Mouse (Mus musculus): ENCODE results near the gene Copb1.
"Not testable (repeated sequence)": the region's sequence is repeated elsewhere in the genome, so short reads cannot be mapped to it uniquely, and the experiment has no call there.

- not testable (repeated sequence) for TF ChIP-seq CTCF, EP300 (IDR thresholded peaks at IDR 0.05; ENCODE audit: low read depth)
Measured at GRCm38 (mm10) chr7:114194788-114195187, 59.7 kb downstream of the Copb1 start.

All from liver, embryonic 14.5 days (tissue).